Mouse (Mus musculus): ENCODE results near the gene Cfap99.

DNA sequence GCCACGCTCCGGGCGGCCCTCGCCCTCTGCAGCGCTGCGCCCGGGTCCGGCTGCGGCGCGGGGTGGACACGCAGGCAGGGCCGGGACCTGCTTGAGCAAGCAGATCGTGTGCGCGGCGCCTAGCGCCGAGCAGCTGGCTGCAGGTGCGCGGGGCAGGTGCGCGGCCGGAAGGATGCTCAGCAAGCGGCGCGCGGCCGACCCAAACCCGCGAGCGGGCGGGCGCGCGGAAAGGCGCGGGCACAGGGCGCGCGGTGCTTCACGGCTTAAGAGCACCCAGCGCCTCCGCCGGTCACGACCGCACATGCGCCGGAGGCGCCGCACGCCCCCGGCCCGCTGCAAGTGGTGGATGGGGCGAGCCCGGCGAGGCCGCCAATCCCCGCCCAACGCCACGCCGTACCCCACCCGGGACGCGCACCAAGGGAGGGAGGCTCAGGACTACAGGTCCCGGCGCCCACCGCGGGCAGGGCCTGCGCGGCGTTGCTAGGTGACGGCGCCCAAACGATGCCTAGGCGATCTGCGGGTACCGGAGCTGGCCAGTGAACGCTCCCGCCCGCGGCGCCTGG is at the start of gene Cfap99, which contains the start of gene Zfyve28:
- TF ChIP-seq ELF1 (IDR thresholded peaks at IDR 0.05; ENCODE audit: low read depth, low read length) (no peak), NELFE (IDR thresholded peaks at IDR 0.05; ENCODE audit: low read depth, low read length) (no peak), CTCF (IDR thresholded peaks at IDR 0.05 in 2 of 3, conservative IDR thresholded peaks at IDR 0.05 in 1 of 3; ENCODE audit: control insufficient read depth in 1 of 3, insufficient read depth in 1 of 3, low read depth in 2 of 3, low read length in 3 of 3, poor library complexity in 1 of 3, severe bottlenecking in 1 of 3) (no peak), TBP (IDR thresholded peaks at IDR 0.05; ENCODE audit: low read depth, low read length) (no peak), ETS1 (IDR thresholded peaks at IDR 0.05; ENCODE audit: low read depth, low read length) (no peak), GATA1 (IDR thresholded peaks at IDR 0.05; ENCODE audit: low read depth, low read length) (no peak), MAFK (IDR thresholded peaks at IDR 0.05; ENCODE audit: borderline replicate concordance, low read depth, low read length) (no peak), JUND (IDR thresholded peaks at IDR 0.05; ENCODE audit: low read depth, low read length) (no peak), POLR2A (IDR thresholded peaks at IDR 0.05; ENCODE audit: control insufficient read depth in 1 of 2, insufficient read depth in 1 of 2, low read depth in 1 of 2, low read length in 2 of 2, poor library complexity in 1 of 2) (no peak), MXI1 (IDR thresholded peaks at IDR 0.05; ENCODE audit: low read depth, low read length) (no peak), TAL1 (IDR thresholded peaks at IDR 0.05; ENCODE audit: low read length) (no peak), ZKSCAN1 (IDR thresholded peaks at IDR 0.05; ENCODE audit: low read depth, low read length) (no peak)
